Mouse (Mus musculus): ENCODE data around the gene Slc39a13.
"Not testable (repeated sequence)": the region's sequence is repeated elsewhere in the genome, so short reads cannot be mapped to it uniquely, and the experiment has no call there.

Slc39a13 gene

GRCm38 (mm10) chr2:91062779-91063606 lies 7.2 kb downstream of the Slc39a13 start:
- DNase-seq = no peak

GRCm38 (mm10) chr2:91061849-91062481 lies 8.3 kb downstream of the Slc39a13 start:
- no peak for DNase-seq

- no peak for DNase-seq
These were observed 9.5 kb downstream of the Slc39a13 start for GRCm38 (mm10) chr2:91060544-91061355.

- no peak for DNase-seq
These were observed 10.8 kb downstream of the Slc39a13 start for GRCm38 (mm10) chr2:91059376-91059775.

GRCm38 (mm10) chr2:91058435-91058834 lies 11.8 kb downstream of the Slc39a13 start:
- DNase-seq = no peak

- peak; percentile 90 to 95 for DNase-seq
These were observed 16.3 kb downstream of the Slc39a13 start, which contains the start of gene Psmc3 for GRCm38 (mm10) chr2:91053934-91054382. Psmc3 (plus strand) TSS chr2:91054009.

- no peak for DNase-seq
These were observed 16.9 kb downstream of the Slc39a13 start for GRCm38 (mm10) chr2:91053181-91053933.

- no peak for DNase-seq
These were observed 17.5 kb downstream of the Slc39a13 start for GRCm38 (mm10) chr2:91052752-91053151.

- DNase-seq = no peak
These were observed 18.3 kb downstream of the Slc39a13 start for GRCm38 (mm10) chr2:91051917-91052316.

- no peak for DNase-seq
These were observed 22.9 kb downstream of the Slc39a13 start for GRCm38 (mm10) chr2:91047359-91047758.

GRCm38 (mm10) chr2:91045805-91046204 lies 24.4 kb downstream of the Slc39a13 start:
- DNase-seq = not testable (repeated sequence)

GRCm38 (mm10) chr2:91044727-91045126 lies 25.5 kb downstream of the Slc39a13 start:
- no peak for DNase-seq

GRCm38 (mm10) chr2:91042651-91043398 lies 27.4 kb downstream of the Slc39a13 start:
- DNase-seq = no peak

- DNase-seq = no peak
These were observed 28.4 kb downstream of the Slc39a13 start for GRCm38 (mm10) chr2:91041786-91042185.

- DNase-seq = no peak
These were observed 34.8 kb downstream of the Slc39a13 start, which contains the start of gene Rapsn for GRCm38 (mm10) chr2:91035385-91035784. Rapsn (plus strand) TSS chr2:91035620.

- DNase-seq = no peak
These were observed 37.2 kb downstream of the Slc39a13 start for GRCm38 (mm10) chr2:91033000-91033399.

- DNase-seq = no peak
These were observed 39.0 kb downstream of the Slc39a13 start for GRCm38 (mm10) chr2:91031216-91031615.

GRCm38 (mm10) chr2:91027391-91028214 lies 42.6 kb downstream of the Slc39a13 start:
- DNase-seq = no peak

GRCm38 (mm10) chr2:91026491-91026890 lies 43.7 kb downstream of the Slc39a13 start:
- DNase-seq = no peak

GRCm38 (mm10) chr2:91025081-91025516 lies 45.1 kb downstream of the Slc39a13 start:
- no peak for DNase-seq
